Mouse (Mus musculus): Measurements from ENCODE around the gene Sarnp. TPM values are rescaled to one million over a fixed set of nuclear protein-coding genes. Genes with fewer than 3 reads are reported as not detected.

Gene Sarnp
- 10 to 100 TPM; 33.1 to 39.1 TPM for total RNA-seq (2023)

GRCm38 (mm10) chr10:128817033-128817432 is at the start of gene Sarnp:
Gene Sarnp, plus strand, starts transcription at chr10:128817333.

DNA sequence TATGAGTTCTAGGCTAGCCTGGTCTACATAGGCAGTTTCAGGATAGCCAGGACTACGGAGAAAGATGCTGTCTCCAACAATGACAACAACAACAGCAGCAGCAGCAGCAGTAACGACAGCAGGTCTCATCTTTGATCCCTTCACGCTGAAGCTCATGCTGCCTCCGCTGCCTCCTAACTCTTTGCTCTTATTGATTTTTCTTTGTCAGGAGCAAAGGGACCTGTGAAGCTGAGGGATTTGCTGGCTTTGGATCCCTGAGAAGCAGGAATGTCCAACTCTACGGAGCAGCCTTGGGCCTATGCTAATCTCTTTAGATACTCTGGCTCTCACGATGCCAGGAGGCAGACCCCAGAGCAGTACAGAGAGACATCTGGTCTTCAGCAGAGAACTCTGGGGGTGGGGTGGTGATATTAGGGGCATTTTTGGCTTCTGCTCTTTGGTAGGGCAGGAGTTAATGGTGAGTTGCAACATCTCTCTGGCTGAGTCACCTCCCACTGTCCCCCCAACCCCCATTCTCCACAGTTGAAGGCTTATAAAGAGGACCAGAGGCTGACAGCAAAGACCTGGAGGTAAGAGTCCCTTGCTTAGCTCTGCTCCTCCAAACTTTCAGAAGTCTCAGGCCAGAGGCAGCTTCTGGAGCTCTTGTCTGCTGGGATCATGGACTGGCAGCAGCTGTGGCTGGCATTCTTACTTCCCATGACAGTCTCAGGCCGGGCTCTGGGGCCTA is 26.6 kb upstream of the Sarnp start, which contains the start of gene Mmp19:
TSS of gene Mmp19 (plus strand) at position 513 of the 727 bp plus-strand sequence.

GRCm38 (mm10) chr10:128803771-128804270 is 13.3 kb upstream of the Sarnp start, which contains the start of gene Dnajc14:
Gene Dnajc14, plus strand, starts transcription at chr10:128804062.

GRCm38 (mm10) chr10:128804271-128805091 is 12.7 kb upstream of the Sarnp start, which contains the start of gene Tmem198b:
Gene Tmem198b, minus strand, starts transcription at chr10:128804370.

GRCm38 (mm10) chr10:128821358-128822056 is 4.4 kb downstream of the Sarnp start, which contains the start of gene Ormdl2:
Gene Ormdl2, minus strand, starts transcription at chr10:128821645.

GRCm38 (mm10) chr10:128891296-128892094 is 74.4 kb downstream of the Sarnp start, which contains the start of gene Gdf11:
Gene Gdf11, minus strand, starts transcription at chr10:128891718.

DNA sequence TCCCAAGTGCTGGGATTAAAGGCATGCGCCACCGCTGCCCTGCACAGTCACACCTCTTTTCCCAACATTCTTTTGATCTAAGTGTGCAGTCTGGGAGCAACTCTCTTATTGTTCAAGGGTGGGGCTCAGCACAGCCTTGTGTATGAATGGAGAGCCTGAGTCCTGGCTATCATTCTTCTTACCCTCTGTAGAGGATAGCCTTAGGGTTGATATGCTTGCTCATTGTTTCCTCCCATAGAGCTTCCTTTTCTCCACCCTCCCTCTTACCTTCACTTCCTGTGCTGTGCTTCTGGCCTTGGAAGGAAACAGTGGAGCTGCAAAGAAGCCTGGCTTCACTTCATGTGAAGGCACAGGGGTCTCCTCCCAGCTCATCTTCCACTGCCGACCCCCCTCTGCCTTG is 83.6 kb downstream of the Sarnp start, which contains the start of gene Cd63:
TSS of gene Cd63 (plus strand) at position 292 of the 400 bp plus-strand sequence.

GRCm38 (mm10) chr10:128922822-128923012 is 105.6 kb downstream of the Sarnp start, which contains the start of gene Rdh5:
Gene Rdh5, minus strand, starts transcription at chr10:128922888.

DNA sequence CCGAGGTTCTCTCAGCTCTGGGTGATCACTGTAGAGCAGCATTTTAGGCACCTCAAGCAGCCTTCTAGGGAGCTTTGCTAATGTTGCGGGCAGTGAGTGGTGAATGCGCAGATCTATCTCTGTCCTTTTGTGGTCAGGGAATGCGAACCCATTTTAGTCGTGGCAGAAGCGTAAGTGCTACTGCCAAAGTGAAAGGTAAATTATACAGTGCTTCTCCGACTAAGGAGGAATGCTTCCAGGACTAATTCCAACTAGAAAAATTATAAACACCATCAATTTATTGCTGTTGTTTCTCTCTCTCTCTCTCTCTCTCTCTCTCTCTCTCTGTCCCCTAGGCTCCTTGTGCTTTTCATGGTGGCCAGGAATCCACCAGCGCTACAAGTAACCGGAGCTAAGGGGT is 106.8 kb downstream of the Sarnp start, which contains the start of gene Bloc1s1:
TSS of gene Bloc1s1 (minus strand) at position 101 of the 400 bp plus-strand sequence.

Other genes starting within 250 kb of the Sarnp start
- under 1 TPM; 0.49 to 0.58 TPM for gene Erbb3, start 227.7 kb upstream of the Sarnp start, total RNA-seq (2023)
- gene Rps26, start 190.6 kb upstream of the Sarnp start, total RNA-seq (2023): 100 to 1,000 TPM; 471 to 533 TPM
- gene Ikzf4, start 171.3 kb upstream of the Sarnp start, total RNA-seq (2023): not detected
- 1 to 10 TPM; 2.3 to 3.2 TPM for gene Suox, start 143.3 kb upstream of the Sarnp start, total RNA-seq (2023)
- gene Rab5b, start 121.1 kb upstream of the Sarnp start, total RNA-seq (2023): 100 to 1,000 TPM; 110 to 114 TPM
- gene Pmel, start 113.1 kb upstream of the Sarnp start, total RNA-seq (2023): 1 to 10 TPM; 1.6 to 2.2 TPM
- gene Cdk2, start 112.3 kb upstream of the Sarnp start, total RNA-seq (2023): 10 to 100 TPM; 74.7 to 85.8 TPM
- gene Dgka, start 72.5 kb upstream of the Sarnp start, total RNA-seq (2023): 10 to 100 TPM; 50.1 to 52.9 TPM
- 10 to 100 TPM; 18.5 to 21.6 TPM for gene Pym1, start 69.4 kb upstream of the Sarnp start, total RNA-seq (2023)
- 1 to 10 TPM; 4.4 to 6.1 TPM for gene Mmp19, start 26.4 kb upstream of the Sarnp start, total RNA-seq (2023)
- 10 to 100 TPM; 67.2 to 71.3 TPM for gene Dnajc14, start 13.3 kb upstream of the Sarnp start, total RNA-seq (2023)
- gene Tmem198b, start 13.0 kb upstream of the Sarnp start, total RNA-seq (2023): 1 to 10 TPM; 4.8 to 5.1 TPM
- 10 to 100 TPM; 17.9 to 23.0 TPM for gene Ormdl2, start 4.3 kb downstream of the Sarnp start, total RNA-seq (2023)
- under 1 TPM; 0.15 to 0.20 TPM for gene Gdf11, start 74.4 kb downstream of the Sarnp start, total RNA-seq (2023)
- gene Cd63, start 83.7 kb downstream of the Sarnp start, total RNA-seq (2023): 100 to 1,000 TPM; 129 to 165 TPM
- gene Rdh5, start 105.6 kb downstream of the Sarnp start, total RNA-seq (2023): 1 to 10 TPM; 5.5 to 6.2 TPM
- gene Bloc1s1, start 106.7 kb downstream of the Sarnp start, total RNA-seq (2023): 100 to 1,000 TPM; 100 to 105 TPM
- gene Itga7, start 116.5 kb downstream of the Sarnp start, total RNA-seq (2023): under 1 TPM; 0.13 to 0.42 TPM
- gene Mettl7b, start 143.7 kb downstream of the Sarnp start, total RNA-seq (2023): not detected
- not detected for gene Olfr9, start 172.1 kb downstream of the Sarnp start, total RNA-seq (2023)
- not detected for gene Olfr763, start 193.5 kb downstream of the Sarnp start, total RNA-seq (2023)
- not detected for gene Olfr764-ps1, start 222.6 kb downstream of the Sarnp start, total RNA-seq (2023)
- gene Olfr765, start 232.7 kb downstream of the Sarnp start, total RNA-seq (2023): not detected